Mouse (Mus musculus) skeletal muscle tissue, adult 2 months (tissue): ENCODE results near the gene Gsto1.

Experiments
- DNase-seq: peaks from one replicate; pipeline ENCODE4 v3.0.0-alpha.2; 2012; ENCODE audit warnings: low read depth, low spot score

Gsto1 gene

GRCm38 (mm10) chr19:47890489-47891130 lies 35.8 kb downstream of the Gsto1 start:
- no peak for DNase-seq

- DNase-seq, result no peak
These were observed 37.0 kb downstream of the Gsto1 start for GRCm38 (mm10) chr19:47891562-47892312.

GRCm38 (mm10) chr19:47893092-47893491 lies 38.3 kb downstream of the Gsto1 start:
- DNase-seq, result no peak

- no peak for DNase-seq
These were observed 43.8 kb downstream of the Gsto1 start for GRCm38 (mm10) chr19:47898472-47899079.

- DNase-seq, result no peak
These were observed 45.2 kb downstream of the Gsto1 start for GRCm38 (mm10) chr19:47900012-47900411.

- no peak for DNase-seq
These were observed 45.8 kb downstream of the Gsto1 start for GRCm38 (mm10) chr19:47900558-47900957.

- DNase-seq, result no peak
These were observed 47.8 kb downstream of the Gsto1 start for GRCm38 (mm10) chr19:47902316-47903201.

GRCm38 (mm10) chr19:47903679-47904078 lies 48.9 kb downstream of the Gsto1 start:
- no peak for DNase-seq

- no peak for DNase-seq
These were observed 50.3 kb downstream of the Gsto1 start for GRCm38 (mm10) chr19:47905081-47905480.

- DNase-seq, result no peak
These were observed 50.8 kb downstream of the Gsto1 start for GRCm38 (mm10) chr19:47905603-47906002.

GRCm38 (mm10) chr19:47907596-47907995 lies 52.8 kb downstream of the Gsto1 start:
- DNase-seq, result no peak

- no peak for DNase-seq
These were observed 54.2 kb downstream of the Gsto1 start for GRCm38 (mm10) chr19:47908961-47909371.

GRCm38 (mm10) chr19:47909387-47910116 lies 54.8 kb downstream of the Gsto1 start:
- no peak for DNase-seq

GRCm38 (mm10) chr19:47910117-47910618 lies 55.4 kb downstream of the Gsto1 start:
- DNase-seq, result no peak

GRCm38 (mm10) chr19:47910751-47911150 lies 56.0 kb downstream of the Gsto1 start:
- DNase-seq, result no peak

- DNase-seq, result no peak
These were observed 58.6 kb downstream of the Gsto1 start for GRCm38 (mm10) chr19:47913344-47913743.

- no peak for DNase-seq
These were observed 59.4 kb downstream of the Gsto1 start for GRCm38 (mm10) chr19:47914191-47914590.
